Mouse (Mus musculus) heart, postnatal 0 days (tissue): Measurements from ENCODE around the gene Gm21992. TPM values are rescaled to one million over a fixed set of nuclear protein-coding genes. Genes with fewer than 3 reads are reported as not detected.
"Not testable (repeated sequence)": the region's sequence is repeated elsewhere in the genome, so short reads cannot be mapped to it uniquely, and the experiment has no call there.

Experiments
- ATAC-seq: fragments of 200-750 bp; cut with Nextera tagmentation; 2 replicates; pipeline ENCODE4 v1.8.0; 2017; ENCODE audit warnings: low read depth, moderate number of reproducible peaks, moderate library complexity; ENCODE audit not compliant: insufficient read depth
- DNase-seq: peaks from one replicate; pipeline ENCODE4 v3.0.0-alpha.2; 2016; ENCODE audit warnings: low spot score
- H3K27ac ChIP-seq: fragments of 300-500 bp; sonication (generic); 2 replicates; pipeline ENCODE4 v1.5.1; 2014; ENCODE audit warnings: low read depth, mild to moderate bottlenecking
- H3K27me3 ChIP-seq: fragments of 300-500 bp; sonication (generic); 2 replicates; pipeline ENCODE4 v1.6.1; 2014; ENCODE audit warnings: low read length, mixed read lengths; ENCODE audit not compliant: control insufficient read depth, insufficient read depth
- H3K36me3 ChIP-seq: fragments of 300-500 bp; sonication (generic); replicated peaks from 2 replicates; pipeline ENCODE4 v1.6.1; 2014; ENCODE audit warnings: low read length, mixed read lengths; ENCODE audit not compliant: control insufficient read depth, insufficient read depth
- H3K4me1 ChIP-seq: fragments of 300-500 bp; sonication (generic); 2 replicates; pipeline ENCODE4 v1.6.1; 2014; ENCODE audit warnings: antibody characterized with exemption; ENCODE audit not compliant: control insufficient read depth, insufficient read depth
- H3K4me2 ChIP-seq: fragments of 300-500 bp; sonication (generic); 2 replicates; pipeline ENCODE4 v1.6.1; 2014; ENCODE audit warnings: low read depth, mild to moderate bottlenecking, low read length, moderate library complexity
- H3K4me3 ChIP-seq: fragments of 300-500 bp; sonication (generic); 2 replicates; pipeline ENCODE4 v1.5.1; 2014; ENCODE audit warnings: low read depth, low read length
- H3K9ac ChIP-seq: fragments of 300-500 bp; sonication (generic); replicated peaks from 2 replicates; pipeline ENCODE4 v1.6.1; 2014; ENCODE audit warnings: low read depth, low read length, mixed read lengths
- H3K9me3 ChIP-seq: fragments of 300-500 bp; sonication (generic); replicated peaks from 2 replicates; pipeline ENCODE4 v1.6.1; 2016; ENCODE audit warnings: low read length; ENCODE audit not compliant: control insufficient read depth
- CTCF ChIP-seq: IDR thresholded peaks from 2 replicates; pipeline ENCODE4 v1.5.1; 2016; ENCODE audit warnings: antibody characterized with exemption, control low read depth, low read depth
- EP300 ChIP-seq: IDR thresholded peaks from 2 replicates; pipeline ENCODE4 v1.6.1; 2016; ENCODE audit warnings: antibody characterized with exemption, low read depth
- WGBS: fragments of 180-500 bp; shearing (Covaris S2); extraction: QIAGEN DNeasy Blood & Tissue Kit; methylation state at CpG from one replicate; pipeline ENCODE4 v1.1.7; 2014; 5-methylcytosine and 5-hydroxymethylcytosine counted together
- polyA plus RNA-seq: library from polyadenylated mRNA; unstranded; fragments of >200 nt; fragmentation: Nextera tagmentation; extraction: Ambion mirVana; gene quantifications from 2 replicates; pipeline ENCODE4 v1.2.1, GENCODE M21; 2015
- total RNA-seq: library from RNA; depleted of rRNA; stranded (reverse); fragments of >200 nt; gene quantifications from 2 replicates; pipeline ENCODE4 v1.2.3, GENCODE M21; 2014; ENCODE audit warnings: low replicate concordance

The Gm21992 gene
- total and polyA plus RNA-seq, 2 experiments from 2014 or later, result 12.4 to 17.6 TPM

GRCm38 (mm10) chr19:4782891-4783290, 28.5 kb downstream of the Gm21992 start:
- peaks cover 74% of the 10 kb centered on the region for H3K36me3 ChIP-seq
- 71% methylated on average over 2 of the region's 2 CpGs for WGBS
- DNase-seq, result no peak

GRCm38 (mm10) chr19:4772785-4773184, 38.6 kb downstream of the Gm21992 start:
- DNase-seq, result no peak
- H3K9me3 ChIP-seq, result no peaks in the 10 kb centered on the region
- H3K27ac ChIP-seq, result no peak overlapping the region
- no peaks in the 10 kb centered on the region for H3K27me3 ChIP-seq
- 82% methylated on average over 3 of the region's 3 CpGs for WGBS
- TF ChIP-seq EP300 (no peak), CTCF (no peak)
- H3K4me3 ChIP-seq, result no peak overlapping the region
- no peak overlapping the region for H3K4me2 ChIP-seq
- H3K9ac ChIP-seq, result no peak overlapping the region
- no peaks in the 10 kb centered on the region for H3K4me1 ChIP-seq
- no peak for ATAC-seq
- H3K36me3 ChIP-seq, result peaks cover 60% of the 10 kb centered on the region

More at GRCm38 (mm10) chr19:4782891-4783290, 28.5 kb downstream of the Gm21992 start:
- TF ChIP-seq CTCF (no peak), EP300 (no peak)
- H3K4me2 ChIP-seq, result no peak overlapping the region
- H3K9me3 ChIP-seq, result no peaks in the 10 kb centered on the region
- H3K27me3 ChIP-seq, result no peaks in the 10 kb centered on the region
- no peak overlapping the region for H3K4me3 ChIP-seq
- no peak overlapping the region for H3K27ac ChIP-seq
- ATAC-seq, result no peak
- H3K9ac ChIP-seq, result no peak overlapping the region
- peaks cover 25% of the 10 kb centered on the region; the same call in 1 of the 2 replicates for H3K4me1 ChIP-seq

- Histone ChIP-seq H3K27ac (no peak overlapping the region; the same call in 1 of the 2 replicates), H3K4me2 (no peak overlapping the region), H3K4me3 (no peak overlapping the region), H3K9me3 (no peaks in the 10 kb centered on the region), H3K27me3 (no peaks in the 10 kb centered on the region), H3K9ac (no peak overlapping the region), H3K36me3 (peaks cover 69% of the 10 kb centered on the region), H3K4me1 (no peaks in the 10 kb centered on the region)
- TF ChIP-seq CTCF (no peak), EP300 (no peak)
- no peak for ATAC-seq
- peak; percentile 27 for DNase-seq
- WGBS, result 63% methylated on average over 12 of the region's 12 CpGs
Observed at GRCm38 (mm10) chr19:4767507-4768148, 43.8 kb downstream of the Gm21992 start.

- Histone ChIP-seq H3K36me3 (peaks cover 58% of the 10 kb centered on the region), H3K9ac (no peak overlapping the region), H3K27me3 (no peaks in the 10 kb centered on the region), H3K27ac (no peak overlapping the region), H3K9me3 (no peaks in the 10 kb centered on the region), H3K4me3 (no peak overlapping the region), H3K4me1 (peaks cover 7% of the 10 kb centered on the region), H3K4me2 (no peak overlapping the region)
- no peak for TF ChIP-seq EP300
- peak; percentile 10; the same call in 1 of the 2 replicates for TF ChIP-seq CTCF
- DNase-seq (no peak), ATAC-seq (no peak)
- 37% methylated on average over 1 of the region's 1 CpGs for WGBS
Observed at GRCm38 (mm10) chr19:4762876-4763275, 48.5 kb downstream of the Gm21992 start.

GRCm38 (mm10) chr19:4760544-4760943, 50.9 kb downstream of the Gm21992 start:
- not testable (repeated sequence) for H3K4me3 ChIP-seq, ATAC-seq, DNase-seq, H3K27ac ChIP-seq, H3K27me3 ChIP-seq, H3K9ac ChIP-seq, H3K9me3 ChIP-seq, H3K4me2 ChIP-seq
- WGBS, result 83% methylated on average over 8 of the region's 8 CpGs
- Histone ChIP-seq H3K36me3 (peaks cover 49% of the 10 kb centered on the region), H3K4me1 (peaks cover 14% of the 10 kb centered on the region)

- DNase-seq (no peak), ATAC-seq (no peak)
- 2% methylated on average over 9 of the region's 9 CpGs for WGBS
- Histone ChIP-seq H3K4me1 (peaks cover 14% of the 10 kb centered on the region), H3K9me3 (no peaks in the 10 kb centered on the region), H3K9ac (peak overlapping the region; percentile 58), H3K36me3 (peaks cover 21% of the 10 kb centered on the region), H3K4me3 (peak overlapping the region; percentile 66), H3K27me3 (no peaks in the 10 kb centered on the region), H3K4me2 (peak overlapping the region; percentile 71), H3K27ac (peak overlapping the region; percentile 82)
- no peak for TF ChIP-seq EP300
- no peak for TF ChIP-seq CTCF
Observed at GRCm38 (mm10) chr19:4756921-4757320, 54.5 kb downstream of the Gm21992 start.
